ENCODE assay signal across 8 mouse cellular contexts in the genomic region with DNA sequence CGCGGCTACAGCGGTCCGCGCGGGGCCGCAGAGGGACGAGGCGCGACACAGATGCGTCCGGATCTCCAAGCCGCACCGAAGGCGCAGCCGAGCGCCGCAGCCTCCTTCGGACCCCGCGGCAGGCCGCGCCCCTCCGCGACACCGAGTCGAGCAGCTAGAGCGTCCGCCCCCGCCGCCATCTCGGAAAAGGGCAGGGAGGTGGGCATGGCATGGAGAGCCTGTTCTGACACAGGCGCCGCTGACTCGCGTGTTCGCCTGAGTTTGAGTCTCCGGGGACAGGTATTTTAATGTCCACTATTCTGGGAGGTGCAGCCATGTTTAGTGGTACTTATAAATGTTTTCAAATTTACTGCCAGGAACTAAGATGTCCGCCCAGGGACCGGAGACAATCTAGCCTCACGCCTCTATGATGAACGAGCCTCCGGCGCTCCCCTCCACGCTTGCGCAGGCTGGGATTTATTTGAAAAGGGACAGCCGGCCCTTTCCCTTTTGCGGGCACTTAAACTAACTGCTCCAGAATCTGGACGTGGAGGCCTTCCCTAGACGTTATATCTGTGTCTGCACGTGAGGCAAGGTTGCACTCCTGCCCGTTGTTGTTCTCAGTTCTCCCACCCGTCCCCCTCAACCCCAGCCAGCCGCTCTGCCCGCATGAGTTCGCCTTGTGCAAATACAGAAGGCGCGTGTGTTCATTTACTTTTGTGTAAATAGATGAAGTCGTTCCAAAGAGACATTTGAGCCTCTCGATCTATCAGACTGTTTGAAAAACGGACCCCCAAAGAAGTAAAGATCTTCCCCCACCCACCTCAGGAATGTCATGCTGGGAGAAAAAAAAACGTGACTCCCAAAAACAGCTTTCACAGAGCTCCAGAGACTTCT. TPM values are rescaled to one million over a fixed set of nuclear protein-coding genes. Genes with fewer than 3 reads are reported as not detected.
A peak's percentile ranks its signal among the peaks of the same experiment; 100 is the strongest.
DNase-seq lines count a peak whose midpoint lies in the region; ATAC-seq and TF ChIP-seq lines count a peak whose summit lies in the region.

No protein-coding gene starts in this region.

- H3K27me3 ChIP-seq in hindbrain, embryonic 10.5 days (ENCODE audit: insufficient read depth, poor library complexity, severe bottlenecking), result no peaks in the 10 kb centered on the region
- H3K27me3 ChIP-seq in lung, embryonic 16.5 days (ENCODE audit: control insufficient read depth, insufficient read depth, low read depth, low read length), result no peaks in the 10 kb centered on the region
- no peaks in the 10 kb centered on the region for H3K27me3 ChIP-seq in thymus, adult 2 months (ENCODE audit: control insufficient read depth, insufficient read depth, low read length)

- peak overlapping the region; percentile 85 for H3K4me2 ChIP-seq in lung, embryonic 16.5 days (ENCODE audit: low read depth, low read length)

- peaks cover 28% of the 10 kb centered on the region for H3K4me1 ChIP-seq in hindbrain, embryonic 10.5 days (replicated peaks)
- peaks cover 17% of the 10 kb centered on the region for H3K4me1 ChIP-seq in lung, embryonic 16.5 days (replicated peaks; ENCODE audit: control insufficient read depth, insufficient read depth, low read length)
- peaks cover 11% of the 10 kb centered on the region for H3K4me1 ChIP-seq in thymus, adult 2 months (replicated peaks; ENCODE audit: control insufficient read depth, insufficient read depth, low read length)

- peak overlapping the region; percentile 94 for H3K27ac ChIP-seq in hindbrain, embryonic 10.5 days
- peak overlapping the region; percentile 92 for H3K27ac ChIP-seq in lung, embryonic 16.5 days (ENCODE audit: low read length)
- no peak overlapping the region for H3K27ac ChIP-seq in thymus, adult 2 months (ENCODE audit: control insufficient read depth, insufficient read depth, low read length)

- peak overlapping the region; percentile 87 for H3K4me3 ChIP-seq in hindbrain, embryonic 10.5 days
- H3K4me3 ChIP-seq in lung, embryonic 16.5 days (ENCODE audit: low read length), result peak overlapping the region; percentile 99
- peak overlapping the region; percentile 81 for H3K4me3 ChIP-seq in thymus, adult 2 months (ENCODE audit: control insufficient read depth, insufficient read depth, low read length)

- peaks cover 33% of the 10 kb centered on the region for H3K36me3 ChIP-seq in hindbrain, embryonic 10.5 days
- H3K36me3 ChIP-seq in lung, embryonic 16.5 days (ENCODE audit: control insufficient read depth, insufficient read depth, low read length), result peaks cover 16% of the 10 kb centered on the region
- H3K36me3 ChIP-seq in thymus, adult 2 months (ENCODE audit: control insufficient read depth, insufficient read depth, low read length), result 0 out of 2 replicates have a peak, but pooled peaks cover 6% of the 10 kb centered on the region

- peak; percentile 52; the same call in 1 of the 2 replicates for TF ChIP-seq POLR2A in thymus, adult 2 months (IDR thresholded peaks at IDR 0.05; ENCODE audit: control insufficient read depth, extremely low read depth, insufficient read depth, low read length, poor library complexity)

- H3K9ac ChIP-seq in lung, embryonic 16.5 days (ENCODE audit: low read length), result peak overlapping the region; percentile 97

- peak; percentile 23; the same call in 1 of the 2 replicates for TF ChIP-seq CTCF in thymus, adult 2 months (IDR thresholded peaks at IDR 0.05; ENCODE audit: borderline replicate concordance, control insufficient read depth, extremely low read depth, insufficient read depth, low read length, poor library complexity)

- peak; percentile 80 for ATAC-seq in frontal cortex, adult (ENCODE audit: low TSS enrichment)
- peak; percentile 89 for ATAC-seq in lung, embryonic 16.5 days (ENCODE audit: low read depth)

- no peaks in the 10 kb centered on the region for H3K9me3 ChIP-seq in hindbrain, embryonic 10.5 days
- H3K9me3 ChIP-seq in lung, embryonic 16.5 days (ENCODE audit: control insufficient read depth, low read length), result no peaks in the 10 kb centered on the region; the same call in 1 of the 2 replicates

- under 1% methylated on average over 62 of the region's 62 CpGs for WGBS in hindbrain, embryonic 10.5 days
- WGBS in lung, embryonic 16.5 days, result under 1% methylated on average over 47 of the region's 62 CpGs
- WGBS in thymus, adult 2 months, result under 1% methylated on average over 62 of the region's 62 CpGs

- DNase-seq in Muller cell, postnatal 12 days (ENCODE audit: inconsistent ontology term), result peak; percentile 95
- DNase-seq in cerebellum, adult 9-10 months, result peak; percentile 87
- DNase-seq in hindbrain, embryonic 10.5 days (ENCODE audit: low spot score), result peak; percentile 92
- peak; percentile 76 for DNase-seq in layer of hippocampus, adult 9-10 months (ENCODE audit: low spot score)
- peak; percentile 78 for DNase-seq in ovary, adult 18-20 months (ENCODE audit: low spot score)
- DNase-seq in thymus, adult 2 months, result peak; percentile 88

RNA-seq across cellular contexts. Expression of a gene that starts 3.5 kb away (rescaled TPM):
- 210 and 236 TPM in 2 replicates for polyA plus RNA-seq in hindbrain, embryonic 10.5 days (2016; fragmentation: Nextera tagmentation; extraction: Ambion mirVana)
- polyA plus RNA-seq in lung, embryonic 16.5 days (2015; fragmentation: Nextera tagmentation; extraction: Ambion mirVana), result 167 and 177 TPM in 2 replicates
- polyA plus RNA-seq in thymus, adult 2 months (2012; rRNA removed), result 86.0 and 132 TPM in 2 replicates

RNA-seq across cellular contexts. Expression of a gene that starts 24.4 kb away (rescaled TPM):
- 0.16 and 0.20 TPM in 2 replicates for polyA plus RNA-seq in hindbrain, embryonic 10.5 days (2016; fragmentation: Nextera tagmentation; extraction: Ambion mirVana)
- polyA plus RNA-seq in lung, embryonic 16.5 days (2015; fragmentation: Nextera tagmentation; extraction: Ambion mirVana), result 0.26 TPM in 1 of 2 replicates, not detected in the other
- 0.19 and 0.24 TPM in 2 replicates for polyA plus RNA-seq in thymus, adult 2 months (2012; rRNA removed)

RNA-seq across cellular contexts. Expression of a gene that starts 40.3 kb away (rescaled TPM):
- polyA plus RNA-seq in hindbrain, embryonic 10.5 days (2016; fragmentation: Nextera tagmentation; extraction: Ambion mirVana), result 8.6 and 11.1 TPM in 2 replicates
- 7.0 and 9.6 TPM in 2 replicates for polyA plus RNA-seq in lung, embryonic 16.5 days (2015; fragmentation: Nextera tagmentation; extraction: Ambion mirVana)
- polyA plus RNA-seq in thymus, adult 2 months (2012; rRNA removed), result 12.9 and 15.7 TPM in 2 replicates

RNA-seq across cellular contexts. Expression of a gene that starts 56.6 kb away (rescaled TPM):
- 45.8 and 84.5 TPM in 2 replicates for polyA plus RNA-seq in hindbrain, embryonic 10.5 days (2016; fragmentation: Nextera tagmentation; extraction: Ambion mirVana)
- polyA plus RNA-seq in lung, embryonic 16.5 days (2015; fragmentation: Nextera tagmentation; extraction: Ambion mirVana), result 41.3 and 43.2 TPM in 2 replicates
- polyA plus RNA-seq in thymus, adult 2 months (2012; rRNA removed), result 558 and 566 TPM in 2 replicates
